Mouse (Mus musculus): ENCODE measurements at regions not wholly inside any gene's neighbourhood (a gene's known extent, or its start where the extent isn't known, plus 50 kb on each side); places are given as distances from the start of the nearest gene placed in this dataset.

GRCm38 (mm10) chr3:129400092-129400924, 67.8 kb upstream of the Enpep start:
- H3K4me1 ChIP-seq (ENCODE audit: control insufficient read depth, insufficient read depth), result no peaks in the 10 kb centered on the region
- 85% methylated on average over 12 of the region's 12 CpGs for WGBS
- no peak overlapping the region for H3K27ac ChIP-seq (ENCODE audit: low read depth)
- no peak overlapping the region for H3K4me2 ChIP-seq (ENCODE audit: low read depth, low read length)
- H3K27me3 ChIP-seq (ENCODE audit: control insufficient read depth, insufficient read depth, low read length), result no peaks in the 10 kb centered on the region
- no peaks in the 10 kb centered on the region for H3K36me3 ChIP-seq (replicated peaks; ENCODE audit: control insufficient read depth, insufficient read depth, low read length)
- DNase-seq (ENCODE audit: low spot score), result no peak
- H3K9ac ChIP-seq (replicated peaks; ENCODE audit: low read depth, low read length), result no peak overlapping the region
- ATAC-seq (ENCODE audit: insufficient read depth, low read depth), result no peak
- no peaks in the 10 kb centered on the region for H3K9me3 ChIP-seq (replicated peaks; ENCODE audit: control insufficient read depth, low read length)
- no peak overlapping the region for H3K4me3 ChIP-seq (ENCODE audit: low read depth, low read length)
- no peak for TF ChIP-seq CTCF (IDR thresholded peaks at IDR 0.05; ENCODE audit: low read depth)

- no peaks in the 10 kb centered on the region for H3K4me1 ChIP-seq (ENCODE audit: control insufficient read depth, insufficient read depth)
- no peak for TF ChIP-seq CTCF (IDR thresholded peaks at IDR 0.05; ENCODE audit: low read depth)
- TF ChIP-seq EP300 (IDR thresholded peaks at IDR 0.05; ENCODE audit: low read depth), result no peak
- H3K4me2 ChIP-seq (ENCODE audit: low read depth, low read length), result no peak overlapping the region
- DNase-seq (ENCODE audit: low spot score) (no peak), ATAC-seq (ENCODE audit: insufficient read depth, low read depth) (no peak)
- H3K36me3 ChIP-seq (replicated peaks; ENCODE audit: control insufficient read depth, insufficient read depth, low read length), result no peaks in the 10 kb centered on the region
- no peaks in the 10 kb centered on the region for H3K9me3 ChIP-seq (replicated peaks; ENCODE audit: control insufficient read depth, low read length)
- no peak overlapping the region for H3K27ac ChIP-seq (ENCODE audit: low read depth)
- 87% methylated on average over 13 of the region's 13 CpGs for whole genome bisulfite sequencing
- no peak overlapping the region for H3K9ac ChIP-seq (replicated peaks; ENCODE audit: low read depth, low read length)
- no peak overlapping the region for H3K4me3 ChIP-seq (ENCODE audit: low read depth, low read length)
- H3K27me3 ChIP-seq (ENCODE audit: control insufficient read depth, insufficient read depth, low read length), result no peaks in the 10 kb centered on the region
Measured at GRCm38 (mm10) chr3:129411389-129412054, 79.0 kb upstream of the Enpep start.

GRCm38 (mm10) chr3:129412126-129412960, 79.8 kb upstream of the Enpep start:
- Histone ChIP-seq H3K27me3 (ENCODE audit: control insufficient read depth, insufficient read depth, low read length) (no peaks in the 10 kb centered on the region), H3K27ac (ENCODE audit: low read depth) (no peak overlapping the region), H3K4me3 (ENCODE audit: low read depth, low read length) (no peak overlapping the region), H3K36me3 (replicated peaks; ENCODE audit: control insufficient read depth, insufficient read depth, low read length) (no peaks in the 10 kb centered on the region), H3K9me3 (replicated peaks; ENCODE audit: control insufficient read depth, low read length) (no peaks in the 10 kb centered on the region), H3K9ac (replicated peaks; ENCODE audit: low read depth, low read length) (no peak overlapping the region), H3K4me2 (ENCODE audit: low read depth, low read length) (no peak overlapping the region), H3K4me1 (ENCODE audit: control insufficient read depth, insufficient read depth) (no peaks in the 10 kb centered on the region)
- 62% methylated on average over 11 of the region's 11 CpGs for WGBS
- TF ChIP-seq CTCF (IDR thresholded peaks at IDR 0.05; ENCODE audit: low read depth) (no peak), EP300 (IDR thresholded peaks at IDR 0.05; ENCODE audit: low read depth) (no peak)
- DNase-seq (ENCODE audit: low spot score) (no peak), ATAC-seq (ENCODE audit: insufficient read depth, low read depth) (no peak)

- WGBS, result 86% methylated on average over 8 of the region's 8 CpGs
- H3K36me3 ChIP-seq (replicated peaks; ENCODE audit: control insufficient read depth, insufficient read depth, low read length), result no peaks in the 10 kb centered on the region
- no peak overlapping the region for H3K4me2 ChIP-seq (ENCODE audit: low read depth, low read length)
- no peaks in the 10 kb centered on the region for H3K27me3 ChIP-seq (ENCODE audit: control insufficient read depth, insufficient read depth, low read length)
- H3K9me3 ChIP-seq (replicated peaks; ENCODE audit: control insufficient read depth, low read length), result no peaks in the 10 kb centered on the region
- H3K27ac ChIP-seq (ENCODE audit: low read depth), result no peak overlapping the region
- no peak overlapping the region for H3K4me3 ChIP-seq (ENCODE audit: low read depth, low read length)
- no peaks in the 10 kb centered on the region for H3K4me1 ChIP-seq (ENCODE audit: control insufficient read depth, insufficient read depth)
- no peak for ATAC-seq (ENCODE audit: insufficient read depth, low read depth)
- TF ChIP-seq EP300 (IDR thresholded peaks at IDR 0.05; ENCODE audit: low read depth) (no peak), CTCF (IDR thresholded peaks at IDR 0.05; ENCODE audit: low read depth) (no peak)
- H3K9ac ChIP-seq (replicated peaks; ENCODE audit: low read depth, low read length), result no peak overlapping the region
- DNase-seq (ENCODE audit: low spot score), result no peak
Measured at GRCm38 (mm10) chr3:129412961-129413246, 80.4 kb upstream of the Enpep start.

GRCm38 (mm10) chr3:129415656-129416055, 83.1 kb upstream of the Enpep start:
- no peak overlapping the region for H3K4me3 ChIP-seq (ENCODE audit: low read depth, low read length)
- no peak overlapping the region for H3K9ac ChIP-seq (replicated peaks; ENCODE audit: low read depth, low read length)
- H3K27ac ChIP-seq (ENCODE audit: low read depth), result no peak overlapping the region
- 77% methylated on average over 5 of the region's 5 CpGs for WGBS
- TF ChIP-seq CTCF (IDR thresholded peaks at IDR 0.05; ENCODE audit: low read depth), result no peak
- no peak for TF ChIP-seq EP300 (IDR thresholded peaks at IDR 0.05; ENCODE audit: low read depth)
- DNase-seq (ENCODE audit: low spot score), result no peak
- no peaks in the 10 kb centered on the region for H3K27me3 ChIP-seq (ENCODE audit: control insufficient read depth, insufficient read depth, low read length)
- no peaks in the 10 kb centered on the region for H3K9me3 ChIP-seq (replicated peaks; ENCODE audit: control insufficient read depth, low read length)
- H3K4me2 ChIP-seq (ENCODE audit: low read depth, low read length), result no peak overlapping the region
- no peaks in the 10 kb centered on the region for H3K36me3 ChIP-seq (replicated peaks; ENCODE audit: control insufficient read depth, insufficient read depth, low read length)
- ATAC-seq (ENCODE audit: insufficient read depth, low read depth), result no peak
- H3K4me1 ChIP-seq (ENCODE audit: control insufficient read depth, insufficient read depth), result no peaks in the 10 kb centered on the region
